Mouse (Mus musculus) lung, postnatal 4 days (tissue): ENCODE measurements around the gene Traf3ip3.

Experiments used
- DNase-seq, 2 experiments: peaks; one replicate each; pipeline ENCODE4 v3.0.0; 2021

Gene Traf3ip3

DNA sequence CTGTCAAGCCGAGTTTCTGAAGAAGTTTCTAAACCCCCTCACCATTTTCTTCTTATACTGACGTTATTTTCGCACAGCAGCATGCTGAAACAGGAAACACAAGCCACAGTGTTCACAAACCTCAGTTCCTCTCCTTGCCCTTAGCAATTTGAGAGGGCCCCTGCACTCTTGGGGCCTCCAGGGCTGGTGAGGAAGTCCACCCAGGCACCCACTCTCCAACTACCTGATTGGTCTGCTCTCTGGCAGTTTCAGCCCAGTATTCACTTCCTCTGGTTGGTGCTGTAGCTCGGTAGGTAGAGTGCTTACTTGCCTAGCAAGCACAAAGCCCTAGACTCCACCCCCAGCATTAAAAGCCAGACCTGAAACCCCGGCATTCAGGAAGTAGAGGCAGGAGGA is at the start of gene Traf3ip3:
TSS of gene Traf3ip3 (minus strand) at position 321 of the 396 bp plus-strand sequence.
- peak; percentile 67 to 79 for DNase-seq

DNA sequence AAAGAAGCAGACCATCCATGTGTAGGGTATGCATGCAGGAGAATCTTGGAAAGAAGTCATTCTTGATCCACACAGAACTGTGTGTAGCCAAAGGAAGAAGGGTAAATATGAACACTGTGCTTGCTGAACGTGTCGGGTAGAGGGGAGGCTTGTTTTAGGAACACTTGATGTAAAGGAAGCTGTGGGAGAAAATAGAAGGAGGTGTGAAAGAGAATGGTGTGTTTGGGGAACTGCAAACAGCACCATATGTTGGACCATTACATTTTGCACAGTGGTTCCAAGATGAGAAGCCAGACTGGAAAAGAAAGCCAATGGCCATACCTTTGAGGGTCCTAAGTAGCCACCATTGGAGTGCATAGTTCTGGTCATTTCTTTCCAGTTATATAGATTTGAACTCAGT is 48.5 kb upstream of the Traf3ip3 start:
- DNase-seq: no peak

DNA sequence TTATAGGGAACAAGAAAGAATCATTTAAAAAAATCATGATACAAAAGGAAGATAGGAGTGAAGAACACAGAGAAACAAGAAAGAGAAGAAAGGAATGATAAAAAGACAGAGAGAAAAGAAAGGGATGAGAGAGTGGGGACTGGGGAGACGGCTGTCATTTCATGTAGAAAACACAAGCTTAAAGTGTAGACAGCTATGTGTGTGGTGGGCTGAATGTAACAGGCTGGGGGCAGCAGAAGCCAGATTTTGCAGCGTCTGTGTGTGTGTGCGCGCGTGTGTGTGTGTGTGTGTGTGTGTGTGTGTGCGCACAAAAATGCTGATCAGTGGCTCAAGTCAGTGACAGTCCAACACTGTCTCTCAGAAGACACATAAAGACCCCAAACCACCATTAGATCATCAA is 42.7 kb upstream of the Traf3ip3 start:
- DNase-seq: no peak

DNA sequence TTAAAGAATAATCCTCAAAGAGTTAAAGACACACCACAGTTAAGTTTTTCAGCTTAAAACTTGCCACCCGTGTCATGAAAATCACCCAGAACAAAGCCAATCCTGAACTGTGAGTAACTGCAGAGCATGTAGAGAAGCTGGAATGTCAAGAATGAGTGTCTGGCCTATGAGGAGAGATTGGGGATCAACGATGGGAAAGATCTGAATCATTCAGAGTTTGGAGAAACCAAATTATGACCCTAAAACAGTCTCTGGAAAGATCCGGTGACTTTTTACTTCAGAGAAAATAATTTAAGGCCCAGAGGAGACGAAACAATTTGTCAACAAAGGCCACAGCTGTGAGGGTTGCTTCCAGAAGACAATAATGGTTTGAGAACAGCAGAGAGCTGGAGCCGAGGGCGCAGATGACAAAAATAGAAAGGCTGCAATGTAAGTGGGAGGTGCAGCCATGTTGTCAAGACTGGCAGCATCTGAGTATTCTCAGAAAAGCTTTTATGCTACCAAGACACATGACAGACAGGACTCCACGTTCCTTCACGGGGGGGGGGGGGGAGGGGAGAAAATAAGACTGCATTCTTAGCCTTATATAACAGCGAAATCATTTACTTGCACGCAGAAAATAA is 42.2 kb upstream of the Traf3ip3 start:
- no peak for DNase-seq

DNA sequence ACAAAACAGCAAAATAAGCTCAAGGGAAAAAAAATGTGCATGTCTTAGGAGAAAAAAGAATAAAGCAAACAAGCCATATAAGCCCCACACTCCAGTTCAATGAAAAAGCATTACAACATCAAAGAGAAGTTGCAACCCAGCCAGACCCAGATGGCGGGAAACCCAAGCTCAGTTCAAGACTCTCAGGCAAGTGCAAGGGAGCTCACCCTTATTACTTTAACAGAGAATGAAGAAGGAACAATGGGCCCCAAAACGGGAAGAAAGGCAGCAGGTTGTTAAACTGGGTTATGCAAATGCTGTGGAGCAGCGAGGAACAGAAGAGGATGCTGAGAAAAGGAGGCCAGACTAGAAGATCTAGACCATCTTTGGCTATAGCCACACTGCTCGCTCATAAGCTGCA is 41.4 kb upstream of the Traf3ip3 start:
- DNase-seq: peak; percentile 34 to 37

DNA sequence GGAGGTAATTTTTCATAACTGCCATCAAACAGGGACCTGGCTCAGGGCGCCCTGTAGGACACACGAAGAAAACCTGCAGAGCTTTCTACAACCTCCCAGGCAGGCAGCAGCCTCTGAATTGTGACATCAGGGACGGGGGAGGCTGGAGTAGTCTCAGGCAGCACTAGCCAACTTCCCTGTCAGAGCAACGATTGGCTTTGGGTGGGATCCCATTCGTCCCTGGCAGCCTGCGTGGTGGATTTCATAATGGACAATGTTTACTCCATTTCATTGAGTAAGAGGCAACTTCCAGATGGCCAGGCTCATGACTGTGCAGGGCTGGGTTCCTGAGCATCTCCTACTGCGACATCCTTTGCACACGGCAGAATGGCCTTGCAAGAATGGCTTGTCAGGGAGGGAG is 40.7 kb upstream of the Traf3ip3 start:
- peak; percentile 83 to 91 for DNase-seq

DNA sequence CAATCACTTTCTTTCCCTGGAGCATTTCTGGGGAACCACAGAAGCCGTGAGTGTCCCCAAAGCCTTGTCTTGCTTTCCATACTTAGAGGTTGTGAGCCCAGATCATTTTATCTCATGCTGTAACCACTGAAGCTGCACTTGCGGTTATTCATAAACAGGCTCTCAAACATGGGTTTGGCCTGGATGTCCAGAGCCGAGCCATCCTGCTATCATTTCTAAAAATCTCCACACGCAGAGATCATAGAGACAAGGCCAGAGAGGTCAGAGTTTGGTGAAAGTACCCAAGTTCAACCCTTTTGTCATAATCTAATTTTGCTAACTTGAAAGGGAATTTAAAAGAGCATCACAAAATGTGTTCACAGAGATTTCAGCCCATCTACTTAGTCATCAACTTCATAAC is 39.9 kb upstream of the Traf3ip3 start:
- no peak for DNase-seq

DNA sequence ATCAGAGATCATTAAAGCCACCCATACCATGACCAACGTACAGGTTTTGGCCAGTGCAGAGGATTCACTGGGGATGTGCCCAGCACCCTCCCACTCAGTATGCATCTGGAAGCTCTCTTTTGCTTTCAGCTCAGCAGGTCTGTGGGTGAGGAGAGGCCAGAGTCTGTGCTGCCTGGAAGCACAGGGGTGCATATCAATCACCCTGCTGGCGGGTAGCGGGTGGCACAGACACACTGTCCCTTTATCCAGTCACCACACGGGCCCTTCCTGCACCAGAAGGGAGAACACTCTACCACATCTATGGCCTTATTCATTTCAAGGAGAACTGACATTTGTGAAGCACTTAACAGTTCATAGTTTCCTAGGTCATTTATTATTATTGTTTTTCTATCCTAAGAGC is 36.9 kb upstream of the Traf3ip3 start:
- DNase-seq: no peak

DNA sequence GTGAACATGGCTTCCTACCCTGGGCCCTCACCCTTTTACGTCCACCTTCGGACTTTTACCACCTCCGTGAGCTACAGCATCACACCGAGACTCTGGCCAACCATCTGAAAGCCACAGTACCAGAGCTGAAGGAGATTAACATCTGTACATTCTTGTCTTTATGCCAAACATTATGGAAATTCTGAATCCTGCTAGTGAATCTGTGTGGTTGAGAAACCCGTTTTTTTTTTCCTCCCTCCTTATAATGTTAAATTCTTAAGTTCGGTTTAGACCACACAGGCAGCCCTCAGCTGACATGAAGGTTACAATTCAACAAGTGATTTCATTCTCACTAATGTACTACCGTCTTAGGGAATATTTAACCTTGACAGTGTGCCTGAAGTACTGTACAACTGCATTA is 33.4 kb upstream of the Traf3ip3 start:
- DNase-seq: no peak

DNA sequence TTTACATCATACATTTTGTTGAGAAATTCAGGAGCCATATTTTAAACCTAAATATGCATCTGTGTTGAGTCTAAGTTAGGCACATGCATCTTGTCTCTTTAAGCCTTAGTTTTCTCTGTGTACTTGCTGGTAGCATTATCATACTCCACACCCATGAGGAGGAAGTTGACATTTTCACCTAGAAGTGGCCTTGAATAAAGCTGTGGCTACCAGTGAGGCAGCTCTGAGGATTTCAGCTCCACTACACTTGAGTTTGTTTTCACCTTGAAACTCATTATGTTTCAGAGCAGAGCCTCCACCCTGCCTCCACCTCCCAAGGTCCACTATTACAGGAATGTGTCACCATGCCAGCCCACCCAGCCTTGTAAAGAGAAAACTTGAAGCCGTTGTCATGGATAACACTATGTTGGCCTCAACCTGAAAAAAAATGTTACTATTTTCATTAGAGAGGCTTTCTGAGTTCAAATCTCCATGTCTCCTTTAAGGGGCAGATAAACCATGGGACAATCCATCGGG is 32.7 kb upstream of the Traf3ip3 start:
- DNase-seq: no peak

DNA sequence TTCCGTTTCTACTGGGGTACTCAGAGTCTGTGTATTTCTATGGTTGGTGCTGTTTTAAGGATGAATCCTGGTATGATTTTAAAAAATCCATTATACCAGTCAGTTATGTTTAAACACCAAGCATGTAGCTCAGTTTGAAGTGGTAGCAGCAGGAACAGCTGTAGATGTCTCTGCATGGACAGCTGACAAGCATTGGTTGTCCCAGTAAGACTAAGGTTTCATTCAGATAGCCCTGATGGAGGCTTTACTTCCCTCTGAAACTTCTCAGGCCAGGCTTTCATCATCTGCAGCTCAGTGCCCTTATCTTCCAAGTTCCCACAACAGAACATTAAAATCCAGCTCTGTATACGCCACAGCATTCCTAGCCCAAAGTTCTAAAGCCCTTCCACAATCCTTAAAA is 31.2 kb upstream of the Traf3ip3 start:
- DNase-seq: no peak

DNA sequence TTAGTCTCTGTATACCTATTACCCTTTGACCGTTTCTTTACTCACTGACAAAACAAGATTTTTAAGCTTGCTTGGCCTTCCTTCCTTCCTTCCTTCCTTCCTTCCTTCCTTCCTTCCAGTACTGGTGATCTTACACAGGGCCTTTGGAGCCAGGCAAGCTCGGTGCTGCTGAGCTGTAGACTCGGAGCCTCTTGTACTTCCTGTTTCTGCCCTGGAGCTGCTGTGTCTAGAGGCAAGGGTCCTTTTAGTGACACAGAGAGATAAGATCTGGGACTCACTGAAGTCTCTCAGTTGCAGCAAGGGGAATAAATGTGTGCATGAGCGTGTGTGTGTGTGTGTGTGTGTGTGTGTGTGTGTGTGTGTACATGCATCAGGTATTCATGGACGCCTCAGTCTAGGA is 29.4 kb upstream of the Traf3ip3 start:
- no peak for DNase-seq

DNA sequence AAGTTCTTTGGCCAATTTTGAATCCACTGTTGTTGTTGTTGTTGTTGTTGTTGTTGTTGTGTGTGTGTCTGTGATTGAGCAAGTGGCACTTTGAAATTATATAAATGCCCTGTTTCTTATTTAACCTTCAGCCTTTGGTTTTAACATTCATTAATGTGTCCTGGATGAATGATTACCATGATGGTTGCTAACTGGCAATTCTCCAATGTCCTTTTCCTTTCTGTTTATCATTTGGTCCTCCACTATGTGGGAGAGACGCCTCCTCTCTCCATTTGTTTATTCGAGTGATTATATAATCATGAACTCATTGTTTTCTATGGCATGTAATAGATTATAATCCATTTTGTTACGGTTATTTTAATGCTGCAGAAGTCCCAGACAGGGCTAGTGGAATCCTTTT is 29.0 kb upstream of the Traf3ip3 start:
- no peak for DNase-seq

DNA sequence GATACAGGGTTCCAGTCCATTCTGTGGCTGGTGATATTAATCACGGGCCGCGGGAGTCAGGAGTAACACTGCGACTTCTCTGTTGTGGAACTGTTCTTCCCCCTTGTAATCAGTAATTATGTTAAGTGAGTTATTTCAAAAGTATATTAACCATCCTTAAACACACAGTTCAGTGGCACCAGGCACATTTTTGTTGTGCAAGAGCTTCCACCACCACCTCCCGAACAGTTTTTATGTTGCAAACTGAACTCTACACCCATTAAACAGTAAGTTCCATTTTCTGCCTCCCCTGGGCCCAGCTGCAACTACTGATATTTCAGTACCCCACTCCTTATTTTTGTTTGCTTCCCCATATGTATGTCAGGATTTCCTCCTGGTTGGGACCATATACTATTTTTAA is 28.1 kb upstream of the Traf3ip3 start:
- no peak for DNase-seq

DNA sequence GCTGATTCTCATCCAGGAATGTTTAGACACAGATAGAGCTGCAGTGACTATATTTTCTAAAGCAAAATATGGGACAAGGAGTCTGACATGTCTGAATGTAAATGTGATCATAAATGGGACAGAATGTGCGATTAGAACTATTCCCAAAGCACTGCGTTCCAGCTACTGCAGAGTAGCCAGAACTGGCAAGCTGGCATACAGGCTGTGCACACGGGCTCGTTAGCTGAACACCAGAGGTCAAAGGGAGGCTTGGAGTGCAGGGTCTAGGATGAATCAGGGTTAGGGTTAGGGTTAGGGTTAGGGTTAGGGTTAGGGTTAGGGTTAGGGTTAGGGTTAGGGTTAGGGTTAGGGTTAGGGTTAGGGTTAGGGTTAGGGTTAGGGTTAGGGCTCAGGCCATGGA is 26.0 kb upstream of the Traf3ip3 start:
- no peak for DNase-seq

DNA sequence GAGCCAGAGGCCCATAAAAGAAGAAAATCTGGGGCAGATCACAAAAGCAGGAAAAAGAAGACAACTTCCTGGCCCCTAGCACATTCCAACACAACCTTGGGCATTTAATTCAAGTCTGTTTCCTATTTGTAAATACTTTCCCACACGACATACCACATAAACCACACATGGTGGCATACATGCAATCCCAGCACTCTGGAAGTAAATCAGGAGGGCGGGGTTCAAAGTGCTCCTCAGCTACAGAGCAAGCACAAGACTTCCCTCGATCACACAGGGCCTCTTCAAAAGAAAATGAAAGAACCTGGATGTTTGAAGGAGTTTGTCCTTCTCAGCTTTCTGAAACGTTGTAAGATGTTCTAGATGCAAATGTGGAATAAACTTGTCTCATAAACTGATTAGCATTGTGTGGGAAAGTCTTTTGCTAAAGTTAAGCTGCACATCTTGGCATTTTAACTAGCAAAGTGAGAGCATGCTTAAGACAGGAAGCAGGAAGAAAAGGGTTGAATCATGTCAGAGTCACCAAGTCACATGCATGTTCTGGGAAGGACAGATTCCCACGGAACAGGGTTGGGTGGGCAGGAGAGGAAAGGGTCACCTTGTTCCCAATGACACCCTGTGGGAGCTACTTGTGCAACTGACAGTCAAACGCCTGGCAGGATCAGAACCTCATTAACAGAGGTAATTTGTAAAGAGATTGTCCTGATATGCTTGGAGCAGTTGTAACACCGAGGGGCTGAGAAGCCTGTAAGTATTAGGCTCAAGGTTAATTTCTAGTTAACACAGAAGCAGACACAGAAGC is 25.4 kb upstream of the Traf3ip3 start:
- DNase-seq: no peak

DNA sequence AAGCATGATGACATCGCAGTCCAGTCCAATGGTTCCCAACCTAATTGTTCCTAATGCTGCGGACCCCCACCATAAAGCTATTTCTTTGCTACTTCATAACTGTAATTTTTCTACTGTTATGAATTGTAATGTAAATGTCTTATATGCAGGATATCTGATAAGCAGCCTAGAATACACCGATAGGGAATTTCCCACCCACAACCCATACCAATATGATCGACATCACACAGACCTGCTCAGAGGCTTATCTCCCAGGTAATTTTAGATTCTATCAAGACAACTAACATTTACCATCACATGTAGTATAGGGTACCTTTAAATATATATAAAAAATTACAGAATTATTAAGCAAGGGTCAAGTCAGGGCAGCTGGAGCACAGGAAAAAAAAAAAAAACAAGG is 24.6 kb upstream of the Traf3ip3 start:
- DNase-seq: no peak

DNA sequence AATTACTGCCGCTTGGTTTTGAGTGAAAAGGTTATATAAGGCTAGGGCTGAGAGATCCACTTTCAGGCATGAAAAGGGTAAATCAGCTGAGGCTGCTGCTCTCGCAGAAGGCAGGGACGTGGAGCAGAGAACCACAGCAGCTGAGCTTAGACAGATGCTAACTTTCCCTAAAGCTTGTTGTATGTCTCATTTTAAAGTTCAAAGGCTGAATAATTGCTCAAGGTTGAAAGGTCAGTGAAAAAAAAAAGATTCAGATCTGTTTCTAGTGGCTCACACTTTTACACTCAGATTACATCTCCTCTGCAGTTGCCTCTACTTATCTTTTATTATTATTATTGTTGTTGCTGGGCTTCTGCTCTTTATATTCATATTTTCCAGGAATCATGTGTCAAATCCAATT is 24.0 kb upstream of the Traf3ip3 start:
- no peak for DNase-seq

DNA sequence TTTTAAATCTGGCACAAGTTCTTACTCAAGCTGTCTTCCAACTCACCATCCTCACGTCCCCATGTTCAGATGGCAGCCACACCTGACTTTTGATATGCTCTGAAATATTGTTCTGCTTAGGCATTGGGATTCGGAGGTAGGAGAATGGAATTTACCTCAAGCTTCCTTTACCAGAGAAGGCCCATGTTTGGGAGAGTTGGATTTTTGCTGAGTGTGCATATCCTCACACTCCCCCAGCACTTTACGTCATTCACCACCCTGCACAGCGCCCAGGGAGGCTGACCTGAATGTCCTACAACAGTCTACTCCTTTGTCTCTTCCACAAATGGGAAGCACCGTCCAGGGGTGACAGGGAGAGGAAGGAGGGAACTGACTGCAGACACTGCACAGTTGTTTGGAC is 18.9 kb upstream of the Traf3ip3 start:
- no peak for DNase-seq

DNA sequence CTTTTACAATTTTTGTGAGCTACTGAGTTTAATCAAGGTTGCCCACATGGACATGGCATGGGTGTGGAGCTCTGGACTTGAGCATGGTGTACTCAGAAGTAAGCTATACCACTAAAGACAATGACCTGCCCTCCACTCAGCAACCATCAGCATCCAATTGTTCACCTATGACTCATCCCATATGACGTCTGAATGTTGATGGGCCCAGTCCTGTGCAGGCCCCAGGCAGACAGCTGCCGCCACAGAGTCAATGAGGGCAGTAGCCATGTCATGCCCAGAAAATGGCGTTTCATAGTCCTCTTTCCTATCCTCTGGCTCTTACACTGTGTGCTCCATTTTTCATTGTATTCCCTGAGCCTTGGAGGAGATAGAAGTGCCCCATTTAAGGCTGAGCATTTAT is 14.5 kb upstream of the Traf3ip3 start:
- DNase-seq: no peak

DNA sequence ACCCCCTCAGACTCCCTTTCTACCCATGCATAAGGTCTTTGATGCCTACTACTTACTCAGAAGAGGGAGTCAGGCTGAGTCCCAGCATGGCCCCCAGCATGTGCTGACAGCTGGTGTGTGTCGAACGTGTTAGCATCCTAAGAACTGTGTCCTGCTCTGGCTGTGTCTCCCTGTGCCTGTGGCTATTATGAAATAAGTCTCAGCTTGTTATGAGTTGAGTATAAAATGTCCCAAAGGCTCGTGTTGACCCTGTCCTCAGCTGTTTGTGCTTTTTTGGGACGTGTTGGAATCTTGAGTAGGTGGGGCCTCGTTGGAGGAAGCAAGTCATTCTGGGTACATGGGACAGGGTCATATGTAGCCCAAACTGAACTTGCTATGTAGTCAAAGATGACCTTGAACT is 12.6 kb upstream of the Traf3ip3 start:
- DNase-seq: peak in 1 of 2 experiments; percentile 75

DNA sequence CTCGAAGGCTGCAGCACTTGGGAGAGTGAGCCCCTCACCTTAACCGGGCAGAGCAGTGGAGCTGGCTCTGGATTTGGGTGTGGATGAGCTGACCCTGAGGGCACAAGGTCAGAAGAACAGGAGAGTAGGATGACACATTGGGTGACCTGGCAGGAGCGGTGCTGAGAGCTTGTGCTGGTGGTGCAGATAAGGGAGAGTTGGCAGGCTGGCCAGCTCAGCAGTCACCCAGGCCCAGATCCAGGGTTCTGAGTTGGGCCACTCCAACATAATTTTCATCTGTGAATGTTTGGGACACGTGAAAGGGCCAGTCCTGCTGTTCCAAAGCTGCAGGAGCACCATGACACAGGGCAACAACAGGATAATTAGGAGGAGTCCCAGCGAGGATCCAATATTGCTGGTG is 9.9 kb upstream of the Traf3ip3 start:
- peak in 1 of 2 experiments; percentile 25 for DNase-seq

DNA sequence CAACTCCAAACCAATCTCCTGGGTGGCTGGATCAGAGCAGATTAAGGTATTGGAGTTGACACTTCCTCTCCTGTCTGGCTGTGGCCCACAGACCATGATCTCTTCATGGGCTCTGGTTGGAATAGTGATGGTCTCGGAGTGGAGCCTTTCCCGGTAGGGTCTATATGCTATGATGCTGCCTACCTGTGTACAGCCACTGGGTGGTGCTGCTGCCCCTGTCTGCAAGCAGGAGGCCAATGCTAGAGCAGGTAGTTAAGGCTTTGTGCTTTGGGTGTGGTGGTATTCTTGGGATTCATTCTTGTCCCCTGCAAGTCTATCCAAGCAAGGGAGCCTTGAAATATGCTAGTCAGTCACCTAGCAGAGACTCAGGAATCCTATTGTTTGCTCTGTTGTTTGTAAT is 6.7 kb upstream of the Traf3ip3 start:
- DNase-seq: peak; percentile 61 to 69

DNA sequence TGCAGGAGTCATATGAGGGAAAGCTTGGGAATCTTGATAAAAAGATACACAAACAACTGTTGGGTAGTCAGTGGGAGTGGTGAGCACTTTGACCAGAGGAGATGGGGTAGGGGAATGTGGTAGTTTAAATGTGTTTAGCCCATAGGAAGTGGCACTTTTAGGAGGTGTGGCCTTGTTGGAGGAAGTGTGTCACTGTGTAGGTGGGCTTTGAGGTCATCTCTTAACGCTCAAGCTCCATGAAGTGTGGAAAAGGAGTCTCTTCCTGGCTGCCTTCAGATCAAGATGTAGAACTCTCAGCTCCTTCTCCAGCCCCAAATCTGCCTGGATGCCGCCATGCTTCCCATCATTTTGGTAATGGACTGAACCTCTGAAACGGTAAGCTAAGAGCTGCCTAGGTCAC is 6.0 kb upstream of the Traf3ip3 start, which contains the start of gene Lamb3:
TSS of gene Lamb3 (plus strand) at position 197 of the 400 bp plus-strand sequence.
- DNase-seq: no peak

DNA sequence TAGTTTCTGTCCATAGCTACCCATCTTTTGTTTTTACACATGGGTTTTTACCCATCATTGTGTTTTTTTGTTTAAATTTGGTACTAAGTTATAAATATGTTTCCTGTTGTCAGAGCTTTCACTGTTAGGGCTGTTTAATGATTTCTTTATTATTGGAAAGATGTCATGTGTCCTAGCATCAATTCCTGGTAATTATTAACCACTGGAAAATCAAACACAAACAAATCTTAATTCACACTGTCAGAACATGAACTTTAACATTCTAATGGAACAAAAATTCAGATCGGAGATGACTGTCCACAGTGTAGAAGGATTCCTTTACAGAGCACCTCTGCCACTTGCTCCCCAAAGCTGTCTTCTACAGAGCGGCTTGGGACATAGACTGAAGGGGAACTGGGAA is 3.9 kb upstream of the Traf3ip3 start:
- no peak for DNase-seq
